ENCODE assay signal across 11 mouse cellular contexts in the genomic region with DNA sequence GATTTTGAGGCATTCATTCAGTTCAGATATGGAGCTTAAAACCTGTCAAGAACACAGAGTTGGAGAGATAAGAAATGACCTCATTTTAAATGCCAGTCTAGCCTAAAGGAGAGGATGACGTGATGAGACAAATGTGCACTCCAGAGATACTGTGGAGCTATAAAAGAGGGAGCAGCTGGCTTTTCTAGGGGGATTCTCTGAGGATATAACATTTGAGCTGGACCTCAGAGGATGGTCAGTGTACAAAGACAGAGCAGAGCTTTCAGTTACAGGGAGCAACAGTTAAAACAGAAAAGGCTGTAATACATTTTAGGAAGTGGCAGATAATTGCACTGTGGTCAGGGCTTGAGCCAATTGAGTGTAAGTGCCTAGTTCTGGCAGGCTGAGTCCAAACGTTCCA. TPM values are rescaled to one million over a fixed set of nuclear protein-coding genes. Genes with fewer than 3 reads are reported as not detected.
A peak's percentile ranks its signal among the peaks of the same experiment; 100 is the strongest.
DNase-seq lines count a peak whose midpoint lies in the region; ATAC-seq and TF ChIP-seq lines count a peak whose summit lies in the region.
"Had no signal": no experiment of that assay in that cellular context is flagged by ENCODE, and none has a peak within 500 bp of the region (broad histone marks: within the 10 kb centered on the region; RNA-seq: fewer than 3 reads in every experiment).

No protein-coding gene starts in this region.

- H3K27me3 ChIP-seq in lung, postnatal 0 days (replicated peaks; ENCODE audit: insufficient read depth, low read length) = no peaks in the 10 kb centered on the region
- H3K27me3 ChIP-seq in liver, embryonic 14.5 days (ENCODE audit: control insufficient read depth, insufficient read depth, low read length) = no peaks in the 10 kb centered on the region
- H3K27me3 ChIP-seq in midbrain, embryonic 10.5 days (ENCODE audit: low read depth, poor library complexity, severe bottlenecking) = no peaks in the 10 kb centered on the region
- H3K27me3 ChIP-seq: embryonic facial prominence, embryonic 13.5 days; lung, embryonic 15.5 days; neural tube, embryonic 13.5 days had no signal

- no peaks in the 10 kb centered on the region for H3K9me3 ChIP-seq in lung, postnatal 0 days (ENCODE audit: low read length)
- H3K9me3 ChIP-seq in liver, embryonic 14.5 days (ENCODE audit: control insufficient read depth, low read length) = no peaks in the 10 kb centered on the region
- H3K9me3 ChIP-seq in midbrain, embryonic 10.5 days (replicated peaks) = 0 out of 2 replicates have a peak, but pooled peaks cover 3% of the 10 kb centered on the region
- H3K9me3 ChIP-seq: embryonic facial prominence, embryonic 13.5 days; lung, embryonic 15.5 days; neural tube, embryonic 13.5 days had no signal

- no peak overlapping the region for H3K9ac ChIP-seq in lung, postnatal 0 days (replicated peaks; ENCODE audit: low read depth)
- no peak overlapping the region for H3K9ac ChIP-seq in liver, embryonic 14.5 days (replicated peaks)
- H3K9ac ChIP-seq: embryonic facial prominence, embryonic 13.5 days; lung, embryonic 15.5 days; neural tube, embryonic 13.5 days had no signal

- ATAC-seq in lung, postnatal 0 days = no peak
- peak; percentile 48; the same call in 1 of the 2 replicates for ATAC-seq in liver, embryonic 14.5 days (ENCODE audit: insufficient read depth)

- DNase-seq in embryo, embryonic 10.5 days (ENCODE audit: low spot score) = peak; percentile 29
- no peak for DNase-seq in embryo, embryonic 10 days (ENCODE audit: low spot score)
- peak; percentile 44 for DNase-seq in lung, postnatal 0 days (ENCODE audit: low spot score)
- no peak for DNase-seq in lung, postnatal 10 days
- peak in 1 of 3 experiments; percentile 20 for DNase-seq in liver, embryonic 14.5 days (ENCODE audit: low read depth in 3 of 3, low spot score in 3 of 3)
- DNase-seq in midbrain, embryonic 10.5 days (ENCODE audit: low spot score) = no peak
- DNase-seq in thymus, postnatal 36 days = no peak
- no peak for DNase-seq in adrenal gland, postnatal 14 days

- H3K4me1 ChIP-seq in lung, postnatal 0 days (ENCODE audit: insufficient read depth, low read depth, low read length) = peaks cover 3% of the 10 kb centered on the region; the same call in 1 of the 2 replicates
- peaks cover 3 to 8% of the 10 kb centered on the region in 2 experiments; a peak in 2 of 4 replicates for H3K4me1 ChIP-seq in liver, embryonic 14.5 days (replicated peaks; ENCODE audit: control insufficient read depth in 2 of 2, insufficient read depth in 2 of 2, low read length in 1 of 2)
- H3K4me1 ChIP-seq in midbrain, embryonic 10.5 days = no peaks in the 10 kb centered on the region

- no peak overlapping the region for H3K4me3 ChIP-seq in lung, postnatal 0 days (ENCODE audit: low read depth, low read length)
- H3K4me3 ChIP-seq in liver, embryonic 14.5 days (ENCODE audit: insufficient read depth in 1 of 2, low read depth in 2 of 2, low read length in 2 of 2) = no peak overlapping the region
- H3K4me3 ChIP-seq in midbrain, embryonic 10.5 days = no peak overlapping the region
- H3K4me3 ChIP-seq: embryonic facial prominence, embryonic 13.5 days; lung, embryonic 15.5 days; neural tube, embryonic 13.5 days had no signal

- no peak overlapping the region for H3K4me2 ChIP-seq in lung, postnatal 0 days (replicated peaks; ENCODE audit: low read depth, low read length)
- no peak overlapping the region for H3K4me2 ChIP-seq in liver, embryonic 14.5 days (ENCODE audit: low read depth)
- H3K4me2 ChIP-seq: embryonic facial prominence, embryonic 13.5 days; lung, embryonic 15.5 days; neural tube, embryonic 13.5 days had no signal

- H3K36me3 ChIP-seq in lung, postnatal 0 days (ENCODE audit: insufficient read depth, low read length) = no peaks in the 10 kb centered on the region
- no peaks in the 10 kb centered on the region for H3K36me3 ChIP-seq in liver, embryonic 14.5 days (replicated peaks; ENCODE audit: control insufficient read depth, insufficient read depth, low read depth)
- peaks cover 7% of the 10 kb centered on the region for H3K36me3 ChIP-seq in midbrain, embryonic 10.5 days
- H3K36me3 ChIP-seq: embryonic facial prominence, embryonic 13.5 days; lung, embryonic 15.5 days; neural tube, embryonic 13.5 days had no signal

- 8% methylated on average over 2 of the region's 2 CpGs for WGBS in lung, postnatal 0 days
- 5% methylated on average over 2 of the region's 2 CpGs for WGBS in liver, embryonic 14.5 days (ENCODE audit: insufficient replicate concordance)
- WGBS in midbrain, embryonic 10.5 days = 75% methylated on average over 2 of the region's 2 CpGs

- peak overlapping the region; percentile 33; the same call in 1 of the 2 replicates for H3K27ac ChIP-seq in lung, postnatal 0 days (ENCODE audit: low read length)
- H3K27ac ChIP-seq in liver, embryonic 14.5 days = no peak overlapping the region
- H3K27ac ChIP-seq in midbrain, embryonic 10.5 days (replicated peaks) = no peak overlapping the region
- H3K27ac ChIP-seq: embryonic facial prominence, embryonic 13.5 days; lung, embryonic 15.5 days; neural tube, embryonic 13.5 days had no signal

- TF ChIP-seq EP300 in lung, postnatal 0 days (IDR thresholded peaks at IDR 0.05) = no peak
- no peak for TF ChIP-seq EP300 in liver, embryonic 14.5 days (IDR thresholded peaks at IDR 0.05; ENCODE audit: low read depth)

- TF ChIP-seq CTCF in lung, postnatal 0 days (IDR thresholded peaks at IDR 0.05) = no peak
- TF ChIP-seq CTCF in liver, embryonic 14.5 days (IDR thresholded peaks at IDR 0.05; ENCODE audit: low read depth) = no peak

RNA-seq across cellular contexts. Expression of gene Usp47, which starts 12.5 kb away (rescaled TPM):
- polyA plus RNA-seq in lung, postnatal 0 days (2015; fragmentation: Nextera tagmentation; extraction: Ambion mirVana) = 33.1 and 36.4 TPM in 2 replicates
- 6.6 and 11.4 TPM in 2 replicates for polyA plus RNA-seq in liver, embryonic 14.5 days (2012; rRNA removed)
- 20.3 and 20.9 TPM in 2 replicates for polyA plus RNA-seq in liver, embryonic 14.5 days (2014; fragmentation: Nextera tagmentation; extraction: Ambion mirVana)
- 78.3 and 93.7 TPM in 2 replicates for polyA plus RNA-seq in midbrain, embryonic 10.5 days (2016; fragmentation: Nextera tagmentation; extraction: Ambion mirVana)
- 62.6 and 63.0 TPM in 2 replicates for total RNA-seq in adrenal gland, postnatal 14 days (2021)

Comparison
In these comparisons a context has a peak if more than half of its experiments do, and no peak if none do; other contexts are left out.
1. DNase-seq: peak in embryo, embryonic 10.5 days (single experiment) and lung, postnatal 0 days (single experiment); none in embryo, embryonic 10 days (single experiment), lung, postnatal 10 days (single experiment), midbrain, embryonic 10.5 days (single experiment), thymus, postnatal 36 days (0 of 2) and adrenal gland, postnatal 14 days (single experiment).